Mouse (Mus musculus) cerebellum, adult 2 months (tissue): ENCODE measurements at regions not wholly inside any gene's neighbourhood (a gene's known extent, or its start where the extent isn't known, plus 50 kb on each side); places are given as distances from the start of the nearest gene placed in this dataset.

ENCODE experiments used
- CTCF ChIP-seq: fragments of 200-500 bp; IDR thresholded peaks from 2 replicates; pipeline ENCODE4 v1.5.1; 2011; ENCODE audit warnings: low read depth, mild to moderate bottlenecking, control low read depth, low read length, moderate library complexity, borderline replicate concordance; ENCODE audit not compliant: insufficient read depth
- POLR2A ChIP-seq: fragments of 200-500 bp; IDR thresholded peaks from 2 replicates; pipeline ENCODE4 v1.6.1; 2011; ENCODE audit warnings: low read length, control low read depth, borderline replicate concordance; ENCODE audit not compliant: insufficient read depth

DNA sequence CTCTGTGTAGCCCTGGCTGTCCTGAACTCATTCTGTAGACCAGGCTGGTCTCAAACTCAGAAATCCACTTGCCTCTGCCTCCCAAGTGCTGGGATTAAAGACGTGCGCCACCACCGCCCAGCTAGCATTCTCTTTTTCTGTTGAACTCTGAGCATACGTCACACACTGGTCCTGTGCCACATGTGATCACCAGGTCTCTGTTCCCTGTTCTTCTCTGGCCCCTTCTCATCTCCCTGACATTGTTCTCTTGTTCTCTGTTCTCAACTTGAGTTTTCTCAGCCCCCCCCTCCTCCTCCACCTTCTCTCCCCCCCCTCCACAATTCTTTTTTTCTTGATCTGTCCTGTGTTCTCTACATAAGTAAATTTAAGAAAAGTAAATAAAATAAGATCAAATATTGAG lies 153.1 kb downstream of the Irs2 start:
- no peak for TF ChIP-seq POLR2A
- TF ChIP-seq CTCF, result no peak
